Mouse (Mus musculus) gastrocnemius, postnatal 14 days (tissue): ENCODE measurements around the gene Hdhd5. TPM values are rescaled to one million over a fixed set of nuclear protein-coding genes. Genes with fewer than 3 reads are reported as not detected.

Experiments used
- DNase-seq: peaks from one replicate; pipeline ENCODE4 v3.0.0; 2021; ENCODE audit warnings: mixed read lengths
- intact Hi-C: fragments of 180-260 bp; cut with DNase I; formaldehyde crosslinking; loops from one replicate; pipeline ENCODE4 v1.15.1; 2025; ENCODE audit warnings: low total_unique reads
- total RNA-seq, 2 experiments: library from RNA; stranded (reverse); gene quantifications; 2 replicates each; pipeline ENCODE4 v1.2.3; 2021

The Hdhd5 gene
- total RNA-seq, 2 experiments from 2014 or later: 21.0 to 25.2 TPM

- intact Hi-C loops: no loop called here
These were observed 66.6 kb downstream of the Hdhd5 start for GRCm38 (mm10) chr6:120464406-120464939.

DNA sequence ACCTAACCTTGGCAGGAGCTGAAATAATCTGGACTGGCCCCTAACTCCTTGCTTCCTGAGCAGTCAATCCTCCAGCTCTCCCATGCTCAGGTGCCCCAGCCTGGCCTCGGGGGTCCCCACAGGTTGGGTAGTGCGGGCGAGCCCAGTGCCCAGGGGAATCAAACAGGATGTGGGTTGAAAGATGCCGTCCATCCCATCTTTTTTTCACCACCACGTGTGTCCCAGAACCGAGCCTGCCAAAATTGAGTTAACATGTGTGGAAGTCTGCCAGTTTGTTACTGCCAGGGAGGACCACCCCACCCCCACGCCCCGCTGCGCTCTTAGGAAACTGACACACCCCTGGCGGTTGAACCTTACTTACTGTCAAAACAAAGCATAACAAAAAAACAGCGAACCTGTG, 67.2 kb downstream of the Hdhd5 start:
- DNase-seq: no peak
- intact Hi-C loops: no loop called here

More at GRCm38 (mm10) chr6:120464406-120464939, 66.6 kb downstream of the Hdhd5 start:
- no peak for DNase-seq

GRCm38 (mm10) chr6:120463086-120463871, 67.8 kb downstream of the Hdhd5 start, which contains the start of gene Il17ra:
Gene Il17ra (plus strand): TSS chr6:120463247.
- peak; percentile 70 for DNase-seq
- intact Hi-C loops: no loop called here

DNA sequence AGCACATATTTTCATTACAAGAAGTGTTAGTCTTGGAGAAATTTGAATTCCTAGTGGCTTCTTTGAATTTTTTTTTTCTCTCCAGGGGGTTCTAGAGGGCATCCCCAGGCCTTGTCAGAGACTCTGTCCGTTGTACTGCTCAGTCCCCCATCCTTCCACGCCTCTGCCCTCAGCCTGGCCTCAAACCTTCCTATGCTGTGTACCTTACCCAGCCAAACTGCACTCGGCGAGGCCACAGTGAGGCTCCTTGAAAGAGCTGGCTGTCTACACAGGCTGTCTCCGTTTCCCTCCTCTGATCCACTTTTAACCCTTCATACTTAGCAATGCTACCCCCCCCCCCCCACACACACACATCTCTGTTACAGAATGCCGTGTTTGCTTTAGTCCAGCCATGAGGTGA, 68.9 kb downstream of the Hdhd5 start:
- DNase-seq: no peak
- intact Hi-C loops: no loop called here

GRCm38 (mm10) chr6:120461217-120461616, 69.9 kb downstream of the Hdhd5 start:
- DNase-seq: no peak
- intact Hi-C loops: no loop called here

Other genes with a start within 250 kb of the Hdhd5 start
- gene D330020A13Rik, start 237.0 kb downstream of the Hdhd5 start, total RNA-seq: under 1 TPM in 1 of 2 experiments, not detected in 1; 0.21 TPM
- gene B4galnt3, start 236.8 kb downstream of the Hdhd5 start, total RNA-seq: 1 to 10 TPM; 2.7 TPM
- 10 to 100 TPM; 21.1 to 23.8 TPM for gene Kdm5a, start 167.2 kb downstream of the Hdhd5 start, total RNA-seq
- gene Ccdc77, start 166.9 kb downstream of the Hdhd5 start, total RNA-seq: 1 to 10 TPM; 5.5 to 6.6 TPM
- 1 to 10 TPM; 2.1 to 3.3 TPM for gene Il17ra, start 68.1 kb downstream of the Hdhd5 start, total RNA-seq
- under 1 TPM in 1 of 2 experiments, not detected in 1; 0.04 TPM for gene Tmem121b, start 37.5 kb downstream of the Hdhd5 start, total RNA-seq
- 10 to 100 TPM; 10.2 to 11.0 TPM for gene Cecr2, start 135.1 kb upstream of the Hdhd5 start, total RNA-seq
- gene Slc25a18, start 242.3 kb upstream of the Hdhd5 start, total RNA-seq: under 1 TPM; 0.10 to 0.11 TPM